Mouse (Mus musculus): ENCODE results near the gene 2810021J22Rik.

Gene 2810021J22Rik

DNA sequence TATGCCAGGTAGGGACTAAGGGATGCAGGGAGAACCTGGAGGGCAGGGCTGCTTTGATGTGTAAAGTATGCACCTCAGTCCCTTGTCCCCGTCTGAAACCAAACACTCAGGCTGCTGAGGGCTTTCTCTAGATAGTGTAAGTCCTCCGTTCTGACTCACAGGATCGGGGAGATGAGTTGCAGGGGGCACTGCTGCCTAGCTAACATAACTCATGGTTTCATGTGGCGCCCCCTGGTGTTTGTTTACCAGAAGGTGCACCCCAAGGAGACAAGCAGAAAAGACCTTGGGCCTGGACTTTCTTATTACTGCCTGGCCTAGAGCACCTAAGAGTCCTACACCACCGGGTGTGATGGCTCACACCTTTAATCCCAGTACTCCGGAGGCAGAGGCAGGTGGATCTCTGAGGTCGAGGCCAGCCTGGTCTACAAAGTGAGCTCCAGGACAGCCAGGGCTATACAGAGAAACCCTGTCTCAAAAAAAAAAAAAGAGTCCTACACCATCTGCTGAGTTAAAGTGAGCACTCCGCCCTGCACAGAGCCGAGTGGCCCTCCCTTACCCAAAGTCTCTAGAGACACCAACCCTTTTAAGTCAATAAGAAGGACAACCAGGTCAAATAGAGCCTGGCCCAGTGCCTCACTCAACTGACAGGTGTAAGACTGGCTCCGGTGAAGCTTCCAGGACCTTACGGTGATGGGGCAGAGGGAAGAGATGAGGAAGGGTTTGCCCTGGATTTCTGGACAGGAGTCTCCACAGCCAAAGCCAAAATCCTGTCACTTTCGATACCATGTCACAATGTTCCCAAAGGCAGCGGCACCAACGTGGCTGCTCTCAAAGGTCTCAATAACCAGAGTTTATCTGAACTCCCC, 50.1 kb downstream of the 2810021J22Rik start:
- no peak for DNase-seq (ENCODE audit: low read depth)

DNA sequence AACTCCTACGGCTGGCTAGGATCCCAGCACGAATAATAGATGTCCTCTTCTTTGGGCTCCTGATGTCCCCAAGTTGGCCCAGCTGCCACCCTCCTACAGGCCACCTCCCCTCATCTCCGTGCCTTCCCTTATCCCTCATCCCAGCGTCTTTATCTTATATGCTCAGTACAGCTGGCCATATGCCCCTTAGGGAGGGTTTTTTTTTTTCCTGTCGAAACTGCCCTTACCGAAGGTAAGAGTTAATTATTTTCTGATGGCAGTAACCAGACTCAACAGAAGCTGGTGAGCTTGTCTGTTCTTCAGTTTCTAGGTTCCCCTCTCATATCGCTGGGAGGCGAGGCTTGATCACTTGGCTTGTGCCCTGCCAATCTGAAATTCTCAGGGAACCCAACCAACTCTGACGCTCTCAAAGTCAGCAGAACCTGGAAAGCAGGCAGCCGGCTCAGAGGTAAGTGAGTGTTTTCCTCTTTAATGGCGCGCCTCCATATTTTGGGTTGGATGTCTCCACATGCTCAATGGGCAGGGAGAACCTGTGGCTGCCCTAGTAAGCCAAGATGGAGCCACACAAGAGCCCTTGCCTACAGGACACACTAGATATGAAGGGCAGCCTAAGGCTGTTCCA, 50.8 kb downstream of the 2810021J22Rik start, which contains the start of gene Btnl10:
Gene Btnl10, plus strand, starts transcription at position 164 of the 622 bp plus-strand sequence.
- no peak for DNase-seq (ENCODE audit: low read depth)

- DNase-seq (ENCODE audit: low read depth): no peak
Observed at GRCm38 (mm10) chr11:58918759-58919158, 51.7 kb downstream of the 2810021J22Rik start.

GRCm38 (mm10) chr11:58922420-58922819, 55.4 kb downstream of the 2810021J22Rik start:
- no peak for DNase-seq (ENCODE audit: low read depth)

GRCm38 (mm10) chr11:58926651-58927050, 59.6 kb downstream of the 2810021J22Rik start:
- DNase-seq (ENCODE audit: low read depth): no peak

- no peak for DNase-seq (ENCODE audit: low read depth)
Observed at GRCm38 (mm10) chr11:58927053-58927452, 60.0 kb downstream of the 2810021J22Rik start.

- no peak for DNase-seq (ENCODE audit: low read depth)
Observed at GRCm38 (mm10) chr11:58927790-58928651, 61.0 kb downstream of the 2810021J22Rik start.

DNA sequence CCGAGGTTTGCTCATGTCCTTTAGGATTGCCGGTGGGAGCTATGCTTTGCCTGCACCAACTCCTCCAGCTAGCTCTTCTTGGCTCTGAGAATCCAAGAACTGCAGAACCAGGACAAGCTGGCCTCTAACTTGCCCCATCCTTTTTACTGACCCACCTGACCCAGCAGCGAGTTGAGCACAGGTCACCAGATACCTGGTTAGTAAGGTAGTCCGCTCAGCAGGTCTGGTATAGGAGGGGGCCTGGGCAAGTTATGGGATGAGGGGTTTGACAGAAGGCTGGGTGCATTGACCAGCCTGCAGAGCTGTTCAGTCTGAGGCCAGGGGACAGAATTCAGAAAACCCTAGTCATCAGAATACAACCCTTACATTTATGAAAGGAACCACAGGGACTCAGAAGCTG, 62.0 kb downstream of the 2810021J22Rik start:
- DNase-seq (ENCODE audit: low read depth): no peak

- DNase-seq (ENCODE audit: low read depth): no peak
Observed at GRCm38 (mm10) chr11:58929641-58930040, 62.6 kb downstream of the 2810021J22Rik start.

GRCm38 (mm10) chr11:58930254-58930653, 63.2 kb downstream of the 2810021J22Rik start:
- no peak for DNase-seq (ENCODE audit: low read depth)

DNA sequence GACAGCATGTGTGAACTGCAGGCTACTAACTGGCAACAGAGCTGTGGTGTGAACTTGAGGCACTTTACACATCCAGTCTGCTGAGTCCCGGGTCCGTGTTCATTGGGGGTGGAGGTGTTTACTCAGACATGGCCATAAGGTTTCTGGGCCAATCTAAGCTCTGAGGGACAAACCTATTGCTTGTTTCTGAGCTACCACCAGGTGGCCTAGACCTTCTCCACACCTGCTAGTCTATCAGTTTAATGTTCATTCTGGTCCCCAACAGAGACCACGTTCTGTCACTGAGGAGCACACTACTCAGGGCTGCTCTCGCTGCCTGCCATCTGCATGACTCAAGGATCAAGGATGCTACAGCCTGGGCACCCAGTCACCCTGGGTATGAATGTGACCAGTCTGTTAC, 64.6 kb downstream of the 2810021J22Rik start:
- no peak for DNase-seq (ENCODE audit: low read depth)
